Mouse (Mus musculus) kidney, adult 9 months (tissue): ENCODE data around the gene Atl1.
A peak's percentile ranks its signal among the peaks of the same experiment; 100 is the strongest.

Experiments used
- DNase-seq: peaks from one replicate; pipeline ENCODE4 v3.0.0; 2022

The Atl1 gene

DNA sequence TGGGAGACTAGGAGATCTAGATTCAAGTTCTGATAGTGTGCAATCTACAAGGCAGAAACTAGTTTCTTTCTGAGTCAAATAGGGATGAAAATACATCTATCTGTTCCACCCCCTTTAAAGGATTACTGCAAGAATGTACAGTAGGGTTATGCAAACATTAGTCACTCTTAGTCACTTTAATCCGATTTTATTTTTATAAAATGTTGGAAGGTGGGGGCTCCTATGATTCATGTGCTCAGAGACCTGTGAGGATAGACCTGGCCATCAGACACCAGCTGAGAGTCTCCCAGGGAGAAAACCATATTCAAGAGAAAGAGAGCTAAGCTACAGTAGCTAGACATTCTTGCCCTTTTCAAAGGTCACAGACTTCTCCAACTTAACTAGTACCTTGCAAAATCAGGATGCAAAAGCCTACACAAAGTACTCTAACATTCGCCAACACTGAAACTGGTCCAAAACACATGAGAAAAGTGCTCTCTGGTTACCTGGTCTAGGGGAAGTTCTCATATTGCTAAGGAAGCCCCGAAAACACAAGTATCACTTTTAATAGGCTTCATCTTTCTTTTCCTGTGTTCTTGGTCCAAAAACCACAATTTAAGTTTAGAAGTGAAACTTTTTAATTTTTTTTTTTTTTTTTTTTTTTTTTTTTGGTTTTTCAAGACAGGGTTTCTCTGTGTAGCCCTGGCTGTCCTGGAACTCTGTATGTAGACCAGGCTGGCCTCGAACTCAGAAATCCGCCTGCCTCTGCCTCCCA lies 7.1 kb upstream of the Atl1 start:
- DNase-seq = no peak

DNA sequence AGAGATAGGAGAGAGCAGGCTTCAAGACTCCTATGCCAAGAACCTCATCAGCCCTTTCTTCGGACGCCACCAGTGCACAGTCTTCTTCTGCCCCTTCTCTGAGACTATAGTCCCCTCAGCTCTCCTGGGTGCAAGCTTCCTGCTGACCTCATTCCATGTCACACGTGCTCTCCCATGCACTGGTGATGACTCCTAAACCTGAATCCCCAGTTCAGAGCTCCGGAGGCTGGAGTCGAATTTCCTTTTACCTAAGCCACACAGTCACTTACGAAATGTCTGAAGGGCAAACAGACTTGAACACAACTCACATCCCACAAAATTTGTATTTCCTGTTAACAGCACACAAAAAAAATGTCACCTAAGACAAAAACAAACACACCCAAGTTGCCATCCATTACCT lies 4.6 kb upstream of the Atl1 start:
- DNase-seq = no peak

DNA sequence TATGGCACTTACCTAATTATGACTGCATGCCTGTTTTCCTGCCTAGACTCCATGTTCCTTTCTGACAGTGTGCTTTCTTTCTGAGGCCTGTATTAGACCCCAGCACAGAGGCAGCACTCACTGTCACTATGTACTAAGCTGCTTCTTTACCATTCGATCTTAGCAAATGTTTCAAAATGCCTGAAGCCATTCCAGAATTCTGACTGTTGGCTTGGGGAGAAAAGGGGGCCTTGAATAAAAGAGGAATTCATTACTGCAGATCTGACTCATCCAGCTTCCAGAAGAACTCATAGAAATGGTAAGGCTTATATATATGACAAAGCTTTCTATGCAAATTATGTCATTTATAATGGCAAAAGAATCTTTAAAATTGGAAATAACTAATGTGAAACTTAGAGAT lies 4.1 kb upstream of the Atl1 start:
- no peak for DNase-seq

DNA sequence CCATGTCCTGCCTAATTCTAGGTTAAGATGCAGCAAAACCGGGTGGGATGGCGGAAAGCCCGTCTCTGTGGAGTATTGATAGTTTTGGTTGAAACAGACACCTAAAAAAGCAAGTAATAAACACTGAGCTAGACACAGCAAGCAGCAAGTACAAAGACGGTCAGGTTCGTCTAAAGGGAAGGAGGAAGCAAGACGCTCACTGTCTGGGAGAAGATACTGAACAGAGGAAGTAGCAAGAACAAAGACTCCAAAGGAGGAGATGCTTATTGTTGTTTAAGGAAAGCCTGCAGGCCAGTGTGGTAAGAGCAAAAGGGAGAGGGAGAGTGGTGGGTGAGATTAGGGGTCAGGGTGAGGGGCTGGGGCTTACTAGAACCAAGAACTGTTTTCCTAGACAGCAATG lies 2.4 kb upstream of the Atl1 start:
- DNase-seq = no peak

DNA sequence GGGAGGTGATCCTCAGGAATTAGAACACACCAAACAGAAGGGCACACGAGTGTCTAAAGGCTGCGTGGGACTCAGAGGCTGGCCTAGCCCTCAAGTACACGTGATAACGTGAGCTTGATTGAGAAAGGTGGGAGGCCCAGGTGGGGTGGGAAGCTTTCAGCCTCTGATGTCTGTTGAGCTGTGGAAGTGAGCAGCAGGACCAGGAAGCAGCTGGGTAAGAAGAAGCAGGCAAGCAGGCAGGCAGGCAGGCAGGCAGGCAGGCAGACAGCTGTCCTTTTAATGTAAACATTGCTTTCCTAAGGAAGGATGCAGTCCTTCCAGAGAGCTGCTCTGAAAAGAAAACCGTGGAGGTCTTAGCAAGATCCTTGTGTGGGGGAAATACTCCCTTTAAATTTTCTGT lies 1.9 kb upstream of the Atl1 start:
- DNase-seq = no peak

DNA sequence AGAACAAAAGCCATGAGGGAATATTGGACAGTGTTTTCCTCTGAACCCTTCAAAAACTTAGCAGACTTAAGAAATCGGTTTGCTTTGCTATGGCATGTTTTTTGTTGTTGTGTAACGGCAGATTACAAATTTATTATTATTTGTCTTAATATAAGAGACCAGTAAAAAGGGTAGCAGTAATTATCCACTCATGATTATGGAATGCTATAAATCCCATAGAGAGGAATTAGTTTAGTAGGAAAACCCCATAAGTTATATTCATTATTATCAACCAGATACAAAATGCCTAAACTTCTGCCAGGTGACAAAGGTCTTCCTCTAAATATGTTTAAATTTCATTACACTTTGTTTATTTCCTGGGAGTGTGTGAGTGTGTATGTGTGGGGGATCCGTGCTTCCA lies 693 bp upstream of the Atl1 start:
- no peak for DNase-seq

DNA sequence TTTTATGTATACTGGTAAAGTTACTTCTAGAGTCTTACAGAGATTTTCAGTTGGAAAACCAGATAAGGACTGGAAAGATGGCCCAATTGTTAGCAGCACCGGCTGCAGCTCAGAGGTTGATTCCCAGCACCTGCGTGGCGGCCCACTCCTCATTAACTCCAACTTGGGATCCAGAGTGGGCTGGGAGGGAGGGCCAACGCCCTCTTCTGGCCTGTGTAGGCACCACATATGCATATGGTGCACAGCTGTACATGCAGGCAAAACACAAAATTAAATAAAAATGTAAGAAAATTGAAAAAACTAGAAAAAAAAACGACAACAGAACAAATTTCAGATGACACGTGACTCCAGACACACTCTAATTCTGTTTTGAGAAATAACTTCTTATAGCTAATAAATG lies 1.5 kb downstream of the Atl1 start:
- no peak for DNase-seq

DNA sequence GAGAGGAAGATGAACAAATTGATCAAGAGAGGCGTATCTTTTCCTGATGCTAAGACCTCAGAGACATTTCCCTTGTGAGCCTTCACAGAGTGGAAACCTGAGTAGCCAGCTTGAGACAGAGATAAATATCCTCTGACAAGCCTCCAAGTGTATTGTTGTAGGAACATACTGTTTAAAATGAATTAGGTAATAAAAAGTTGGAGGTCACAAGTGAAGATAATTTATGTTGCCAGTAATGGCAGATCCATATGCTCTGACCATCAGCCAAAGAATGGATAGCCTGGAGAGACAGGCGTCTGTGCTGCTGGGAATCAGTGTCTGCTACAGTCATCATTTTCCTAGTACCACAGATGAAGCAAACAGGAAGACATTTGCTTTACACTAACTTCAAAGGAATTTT lies 2.6 kb downstream of the Atl1 start:
- no peak for DNase-seq

DNA sequence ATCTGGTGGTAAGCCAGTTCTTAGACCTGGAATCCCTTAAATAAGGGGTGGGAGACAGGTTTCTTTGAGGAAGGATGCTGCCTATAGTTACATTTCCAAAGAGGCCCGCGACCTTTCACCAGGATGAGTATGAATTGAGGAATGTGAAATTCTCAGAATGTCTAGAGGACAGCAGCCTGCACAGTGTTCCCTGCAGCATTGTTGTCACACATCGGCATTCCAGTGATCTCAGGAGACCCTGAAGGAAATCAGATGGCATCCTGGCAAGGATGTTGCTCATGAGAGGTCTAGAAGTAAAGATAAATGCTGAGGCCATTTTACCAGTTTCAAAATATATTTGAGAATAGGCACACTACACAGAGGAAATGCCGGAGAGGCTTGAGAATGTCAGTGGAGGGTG lies 5.7 kb downstream of the Atl1 start:
- no peak for DNase-seq

DNA sequence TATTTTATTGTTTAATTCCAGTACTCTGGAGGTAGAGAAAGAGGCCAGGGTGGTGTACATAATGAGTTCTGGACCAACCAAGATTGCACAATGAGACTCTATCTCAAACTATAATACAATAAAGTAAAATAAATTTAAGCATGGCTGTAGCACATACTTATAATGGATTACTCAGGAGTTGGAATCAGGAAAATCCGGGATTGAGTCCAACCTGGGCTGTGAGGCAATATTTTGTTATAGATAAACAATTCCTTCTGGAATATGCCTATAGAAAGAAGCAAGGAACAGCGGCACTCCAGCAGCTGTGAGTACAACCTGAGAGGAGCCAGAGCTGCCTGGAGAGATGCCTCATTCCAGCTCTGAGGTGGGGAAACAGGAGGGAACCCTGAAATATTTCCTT lies 12.6 kb downstream of the Atl1 start:
- no peak for DNase-seq

DNA sequence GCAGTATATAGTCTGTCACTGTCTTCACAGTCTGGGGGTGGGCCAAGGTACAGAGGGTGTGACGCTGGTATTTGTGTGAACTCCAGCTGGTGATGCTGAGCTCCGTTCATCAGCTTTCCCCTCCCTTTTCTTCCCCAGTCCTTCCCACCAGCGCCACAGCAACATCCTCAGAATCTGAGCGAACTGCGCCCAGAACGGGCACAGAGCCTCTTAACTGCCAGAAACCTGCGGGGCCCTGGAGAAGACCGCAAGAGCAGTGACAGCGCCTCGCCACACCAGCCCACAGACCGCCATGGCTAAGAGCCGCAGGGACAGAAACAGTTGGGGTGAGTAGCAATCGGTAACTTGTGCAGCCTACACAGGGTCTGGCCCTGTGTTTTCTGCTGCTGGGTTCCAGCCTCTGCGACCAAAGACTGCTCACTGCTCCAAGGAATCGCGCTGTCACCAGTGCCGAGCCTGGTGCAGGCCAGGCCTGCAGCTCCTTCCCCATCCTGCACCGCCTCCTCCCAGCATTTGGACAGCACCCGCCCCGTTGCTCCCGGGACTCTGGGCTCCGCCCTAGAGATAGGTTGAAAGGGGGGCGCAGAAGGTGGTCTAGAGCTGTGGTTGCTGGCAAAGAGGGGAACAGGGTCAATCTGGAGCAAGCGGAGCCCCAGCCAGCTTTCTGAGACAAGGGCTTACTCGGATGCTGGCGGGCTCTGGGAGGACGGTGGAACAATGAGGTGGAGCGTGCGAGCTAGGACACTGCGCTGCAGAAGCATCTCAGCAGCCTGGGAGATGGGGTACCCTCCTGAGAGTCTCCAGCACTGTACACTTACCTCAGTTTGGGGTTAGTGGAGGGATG lies 15.5 kb downstream of the Atl1 start:
- no peak for DNase-seq

DNA sequence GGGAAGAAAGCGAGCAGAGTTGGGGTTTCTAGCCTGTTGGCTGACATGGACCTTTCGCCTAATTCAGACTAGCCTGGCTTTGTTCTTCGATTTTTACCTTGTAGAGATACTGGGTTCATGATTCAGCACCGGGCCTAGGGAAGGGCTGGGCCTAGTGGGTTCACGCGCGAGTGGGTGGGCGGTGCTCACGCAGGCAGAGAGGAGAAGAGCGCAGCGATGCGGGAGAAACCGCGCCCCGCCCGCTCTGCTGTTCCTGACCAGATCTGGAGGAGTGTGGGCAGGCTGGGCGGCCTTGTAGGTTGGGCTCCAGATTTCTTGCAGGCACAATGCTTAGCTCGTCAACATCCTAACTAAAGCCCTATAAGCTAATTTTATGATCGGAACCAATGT lies 16.1 kb downstream of the Atl1 start:
- no peak for DNase-seq

DNA sequence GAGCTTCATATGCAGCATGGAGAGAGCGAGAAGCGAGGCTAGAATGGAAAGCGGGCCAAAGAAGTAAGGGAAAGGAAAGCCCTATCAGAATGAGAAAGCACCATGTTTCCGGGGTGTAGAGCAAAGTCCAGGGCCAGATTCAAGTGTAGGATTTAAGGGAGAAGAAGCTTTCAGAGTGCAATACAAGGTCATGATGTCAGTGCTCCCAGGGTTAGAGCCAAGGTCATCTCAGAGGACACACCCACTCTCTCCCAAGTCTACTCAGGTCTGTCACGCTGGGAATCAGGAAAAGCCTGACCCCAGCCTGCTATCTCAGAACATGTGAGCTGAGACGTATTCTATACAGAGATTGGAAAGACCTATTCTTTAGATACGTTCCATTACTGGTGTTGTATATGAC lies 19.5 kb downstream of the Atl1 start:
- no peak for DNase-seq

DNA sequence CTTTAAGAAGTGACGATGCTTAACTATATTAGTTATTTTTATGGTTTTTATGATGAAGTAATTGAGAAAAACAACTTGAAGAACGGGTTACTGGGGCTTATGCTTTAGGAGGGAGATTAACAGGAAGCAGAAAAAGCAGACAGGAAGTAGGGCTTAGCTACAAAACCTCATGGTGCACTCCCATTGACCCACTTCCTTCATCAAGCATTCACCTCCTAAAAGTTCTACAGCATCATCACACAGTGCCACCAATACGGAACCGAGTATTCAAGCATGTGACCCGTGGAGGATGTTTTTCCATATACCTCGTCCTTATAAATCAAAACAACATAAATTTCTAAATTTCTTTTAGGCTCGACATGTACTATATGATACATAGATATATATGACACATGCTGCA lies 20.3 kb downstream of the Atl1 start:
- no peak for DNase-seq

DNA sequence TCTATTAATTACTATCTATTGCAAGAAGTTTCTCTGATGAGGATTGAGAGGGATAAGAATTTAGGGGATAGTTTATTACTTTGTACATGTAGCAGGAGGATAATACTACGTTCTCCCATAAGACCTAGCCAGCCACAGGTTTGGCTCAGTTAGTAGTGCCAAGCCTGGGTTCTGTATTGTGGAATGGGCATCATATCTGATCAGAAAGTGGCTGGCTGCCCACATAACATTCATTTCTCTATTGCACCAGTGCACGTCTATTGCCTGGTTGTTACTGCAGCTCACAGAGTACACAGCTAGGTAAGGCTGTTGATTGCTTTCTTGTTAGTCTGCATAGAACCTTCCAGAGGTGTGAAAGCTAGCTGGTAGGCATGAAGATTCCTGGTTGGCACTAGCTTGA lies 25.5 kb downstream of the Atl1 start:
- no peak for DNase-seq

DNA sequence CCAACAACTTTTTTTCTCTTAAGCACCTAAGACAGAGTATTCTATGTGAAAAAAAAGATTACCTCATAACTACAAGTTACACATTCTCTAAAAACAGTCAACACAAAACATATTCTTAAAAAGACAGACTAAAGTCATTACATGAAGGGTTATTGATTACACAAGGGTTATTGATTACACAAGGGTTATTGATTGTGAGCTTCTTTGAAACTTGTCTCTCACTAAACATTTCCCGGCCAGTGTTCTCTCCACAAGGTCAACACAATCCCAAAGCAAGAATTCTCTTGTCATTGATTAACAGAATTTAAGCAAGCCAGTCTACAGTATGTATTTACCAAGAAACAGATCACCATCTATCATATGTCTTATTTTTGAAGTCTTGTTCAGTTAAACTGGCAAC lies 29.7 kb downstream of the Atl1 start:
- DNase-seq = peak; percentile 15

DNA sequence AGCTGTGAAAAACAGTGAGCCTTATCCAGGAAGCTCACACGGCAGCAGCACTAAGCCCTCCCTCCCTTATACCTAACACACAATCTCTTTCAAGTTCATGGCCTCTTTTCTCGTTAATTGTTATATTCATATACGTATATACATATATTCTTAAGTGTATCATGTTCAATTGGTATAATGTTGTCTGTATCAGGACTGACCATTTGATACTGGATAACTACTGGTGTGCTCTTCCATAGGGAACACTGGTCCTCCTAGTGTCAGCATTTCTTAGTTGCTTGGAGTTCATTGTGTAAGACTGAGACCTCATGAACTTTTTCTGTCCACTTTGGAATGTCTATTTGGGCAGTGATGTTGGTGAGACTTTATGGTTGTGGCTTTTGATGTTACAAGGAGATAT lies 30.7 kb downstream of the Atl1 start:
- no peak for DNase-seq

DNA sequence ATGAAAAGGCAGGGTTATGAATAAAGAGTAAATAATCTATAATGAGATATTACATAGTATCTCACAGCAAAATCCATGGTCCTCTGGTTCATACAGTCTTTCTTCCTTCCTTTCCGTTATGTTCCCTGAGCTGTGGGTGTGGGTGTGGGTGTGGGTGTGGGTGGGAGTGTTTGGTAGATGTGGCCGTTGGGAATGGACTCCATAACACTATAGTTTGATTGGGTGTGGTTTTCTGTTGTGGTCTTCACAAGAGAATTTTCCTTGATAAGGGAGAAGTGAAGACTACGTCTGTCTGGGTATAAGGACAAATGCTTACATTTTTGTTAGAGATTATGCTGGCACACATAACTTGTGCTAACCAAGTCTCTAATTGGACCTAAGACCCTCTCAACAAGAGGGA lies 31.2 kb downstream of the Atl1 start:
- DNase-seq = no peak

DNA sequence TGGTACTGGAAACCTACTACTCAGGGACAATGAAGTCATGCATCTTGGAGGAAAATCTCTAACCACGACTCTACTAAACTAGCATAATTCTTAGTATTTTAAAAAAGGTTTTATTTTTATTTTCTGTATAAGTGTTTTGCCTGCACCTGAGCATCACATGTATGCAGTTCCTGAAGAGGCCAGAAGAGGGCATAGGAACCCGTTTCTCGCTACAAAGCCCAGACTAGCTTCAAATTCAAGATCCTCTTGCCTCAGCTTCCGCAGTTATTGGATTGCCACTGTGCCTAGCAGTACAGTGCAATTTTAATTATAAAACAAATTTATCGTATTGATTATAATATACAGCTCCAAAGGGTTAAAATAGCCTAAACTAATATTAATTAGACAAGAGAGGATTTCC lies 31.6 kb downstream of the Atl1 start:
- DNase-seq = peak; percentile 40

DNA sequence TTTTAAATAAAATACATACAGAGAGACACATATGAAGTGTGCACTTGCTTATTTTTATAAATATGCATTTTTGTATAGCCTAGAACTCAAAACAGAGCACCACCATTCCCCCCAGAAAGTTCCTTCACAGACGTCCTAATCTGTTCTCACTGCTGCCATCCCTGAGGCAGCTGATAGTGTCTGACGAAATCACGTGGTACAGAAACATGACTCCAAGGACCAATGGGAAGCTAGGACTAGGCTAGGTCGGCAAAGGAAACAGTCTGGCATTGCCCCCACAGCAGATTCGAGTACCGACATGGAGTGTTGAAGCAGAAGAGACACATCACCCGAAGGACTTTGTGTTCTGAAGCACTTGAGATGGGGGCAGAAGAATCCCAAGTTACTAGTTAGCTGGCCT lies 34.3 kb downstream of the Atl1 start:
- no peak for DNase-seq

DNA sequence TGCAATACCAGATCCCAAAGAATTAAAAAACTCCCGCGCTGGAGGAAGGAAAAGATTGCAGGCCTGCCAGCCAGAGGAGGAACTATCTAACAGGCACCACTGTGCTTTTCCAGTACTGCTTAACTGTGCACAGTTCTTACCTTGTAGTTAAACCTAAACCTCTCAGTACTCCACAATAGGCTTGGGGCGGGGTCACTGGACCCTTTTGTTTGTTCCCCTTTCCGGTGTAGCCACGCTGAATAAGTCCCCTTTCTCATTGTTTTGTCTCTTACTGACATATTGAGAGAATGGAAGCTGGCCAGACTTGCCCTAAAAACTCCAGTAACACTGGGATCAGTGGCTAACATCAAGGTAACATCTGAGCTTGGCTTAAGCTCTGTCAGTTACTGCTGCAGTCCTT lies 45.3 kb downstream of the Atl1 start:
- no peak for DNase-seq

DNA sequence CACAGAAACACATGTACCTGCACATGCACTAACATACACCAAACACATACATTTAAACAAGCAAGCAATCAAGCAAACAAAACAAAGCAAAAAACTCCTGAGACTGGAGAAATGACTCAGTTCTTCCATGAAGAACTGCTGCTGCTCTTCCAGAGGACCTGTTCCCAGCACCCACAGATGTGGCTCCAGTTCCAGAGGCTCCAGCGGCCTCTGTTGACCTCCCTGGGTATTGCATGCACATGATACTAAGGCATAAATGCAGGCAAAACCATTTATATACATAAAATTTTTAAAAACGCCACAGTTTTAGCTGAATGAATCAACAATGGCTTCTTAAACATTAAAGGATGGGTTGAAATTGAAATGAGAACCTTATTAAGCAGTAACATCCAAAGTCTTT lies 46.9 kb downstream of the Atl1 start:
- DNase-seq = no peak

DNA sequence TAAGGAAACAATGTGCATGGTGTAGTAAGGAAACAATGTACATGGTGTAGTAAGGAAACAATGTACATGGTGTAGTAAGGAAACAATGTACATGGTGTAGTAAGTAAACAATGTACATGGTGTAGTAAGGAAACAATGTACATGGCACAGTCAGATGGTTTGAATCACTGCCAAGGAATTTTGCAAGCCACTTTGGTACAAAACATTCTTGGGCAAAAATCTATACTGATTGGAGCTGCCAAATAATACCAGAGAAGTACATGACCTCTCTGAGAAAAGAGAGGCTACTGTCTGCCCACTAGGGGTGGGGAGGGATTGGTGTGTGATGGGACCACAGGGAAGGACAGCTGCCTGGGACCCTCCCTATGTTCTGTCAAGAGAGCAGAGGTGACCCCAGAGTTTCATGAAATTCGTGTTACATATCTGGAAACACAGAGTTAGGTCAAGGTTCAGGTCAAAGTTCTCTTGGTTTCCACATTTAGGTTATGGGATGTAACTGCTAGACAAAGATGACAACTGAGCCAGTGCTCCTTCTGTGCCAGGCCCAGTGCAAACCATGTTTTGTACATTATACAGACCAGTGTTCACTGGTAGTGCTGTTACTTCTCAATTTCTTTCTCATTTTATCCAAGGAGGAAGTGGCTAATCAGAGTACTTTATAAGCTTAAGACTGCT lies 49.4 kb downstream of the Atl1 start:
- no peak for DNase-seq

DNA sequence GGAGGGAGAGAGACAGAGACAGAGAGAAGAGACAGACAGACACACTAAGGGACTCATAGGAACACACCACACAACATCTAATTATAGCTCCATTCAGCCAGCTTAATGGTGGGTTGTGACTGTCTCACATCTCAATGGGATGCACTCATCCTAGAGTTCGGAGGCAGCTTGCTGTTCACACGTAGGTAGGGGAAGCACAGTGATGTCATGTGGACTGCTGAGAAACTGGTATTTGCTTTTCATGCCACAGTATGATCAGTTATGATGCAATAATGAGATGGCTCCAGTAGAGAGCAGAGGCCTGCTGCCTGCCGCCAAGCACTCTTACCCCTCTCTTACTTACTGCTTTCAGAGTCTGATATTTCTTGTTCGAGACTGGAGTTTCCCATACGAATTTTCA lies 53.4 kb downstream of the Atl1 start:
- DNase-seq = no peak
